In genomic region chr13:4233536-4234172, GRCm38 (mm10) we compare ENCODE assay signal across 17 mouse cellular contexts. TPM values are rescaled to one million over a fixed set of nuclear protein-coding genes. Genes with fewer than 3 reads are reported as not detected.
A peak's percentile ranks its signal among the peaks of the same experiment; 100 is the strongest.
DNase-seq lines count a peak whose midpoint lies in the region; ATAC-seq and TF ChIP-seq lines count a peak whose summit lies in the region.
"Had no signal": no experiment of that assay in that cellular context is flagged by ENCODE, and none has a peak within 500 bp of the region (broad histone marks: within the 10 kb centered on the region; RNA-seq: fewer than 3 reads in every experiment).

No protein-coding gene starts in this region.

- peak overlapping the region; percentile 41; the same call in 1 of the 2 replicates for H3K4me2 ChIP-seq in liver, postnatal 0 days (ENCODE audit: low read depth, low read length)
- 0 out of 2 replicates have a peak overlapping the region, but pooled peaks have one; percentile 5 for H3K4me2 ChIP-seq in stomach, postnatal 0 days (replicated peaks; ENCODE audit: low read depth)
- H3K4me2 ChIP-seq: midbrain, embryonic 13.5 days; neural tube, embryonic 12.5 days had no signal

- H3K9ac ChIP-seq in liver, postnatal 0 days (replicated peaks) = no peak overlapping the region
- no peak overlapping the region for H3K9ac ChIP-seq in stomach, postnatal 0 days (ENCODE audit: low read length)
- H3K9ac ChIP-seq: midbrain, embryonic 13.5 days; neural tube, embryonic 12.5 days had no signal

- peak; percentile 100 for ATAC-seq in liver, postnatal 0 days
- peak; percentile 99 for ATAC-seq in stomach, postnatal 0 days (ENCODE audit: low FRiP score, low TSS enrichment)
- ATAC-seq in megakaryocyte-erythroid progenitor cell, adult 5-6 weeks (replicated peaks; ENCODE audit: low FRiP score, low TSS enrichment, poor library complexity, severe bottlenecking) = no peak
- ATAC-seq: hindbrain, postnatal 0 days; midbrain, embryonic 13.5 days had no signal

- TF ChIP-seq CTCF in liver, postnatal 0 days (IDR thresholded peaks at IDR 0.05; ENCODE audit: low read depth) = no peak
- TF ChIP-seq CTCF in stomach, postnatal 0 days (IDR thresholded peaks at IDR 0.05; ENCODE audit: low read depth) = no peak

- H3K9me3 ChIP-seq in liver, postnatal 0 days (ENCODE audit: low read length) = no peaks in the 10 kb centered on the region
- H3K9me3 ChIP-seq in stomach, postnatal 0 days (ENCODE audit: control insufficient read depth, low read length) = no peaks in the 10 kb centered on the region
- H3K9me3 ChIP-seq: G1E; midbrain, embryonic 13.5 days; neural tube, embryonic 12.5 days had no signal

- 46% methylated on average over 3 of the region's 3 CpGs for WGBS in liver, postnatal 0 days (ENCODE audit: insufficient replicate concordance)
- 37% methylated on average over 3 of the region's 3 CpGs for WGBS in stomach, postnatal 0 days

- peak overlapping the region; percentile 25; the same call in 1 of the 2 replicates for H3K4me3 ChIP-seq in liver, postnatal 0 days (ENCODE audit: low read depth, low read length)
- H3K4me3 ChIP-seq in stomach, postnatal 0 days (ENCODE audit: low read depth, low read length) = no peak overlapping the region; the same call in 1 of the 2 replicates
- H3K4me3 ChIP-seq: midbrain, embryonic 13.5 days; neural tube, embryonic 12.5 days had no signal

- no peaks in the 10 kb centered on the region for H3K27me3 ChIP-seq in liver, postnatal 0 days (ENCODE audit: insufficient read depth, low read length)
- H3K27me3 ChIP-seq in stomach, postnatal 0 days (ENCODE audit: control insufficient read depth, insufficient read depth, low read length) = no peaks in the 10 kb centered on the region
- H3K27me3 ChIP-seq: midbrain, embryonic 13.5 days; neural tube, embryonic 12.5 days had no signal

- DNase-seq in urinary bladder, adult 18-20 months (ENCODE audit: low spot score in 2 of 2) = peak; percentile 13 to 20
- DNase-seq in urinary bladder, postnatal 4 days (ENCODE audit: low spot score in 2 of 2) = no peak
- peak; percentile 76 for DNase-seq in kidney, postnatal 14 days
- DNase-seq in liver, postnatal 0 days = peak; percentile 19
- peak; percentile 68 for DNase-seq in stomach, postnatal 0 days (ENCODE audit: low spot score)
- DNase-seq in cerebellum, postnatal 25 days = no peak
- DNase-seq in layer of hippocampus, adult 8-10 months (ENCODE audit: low spot score in 2 of 2) = no peak
- DNase-seq: B cell, adult 2 months; cerebellum, adult 11 months; retina, postnatal 1 day; thymus, postnatal 14 days had no signal

- TF ChIP-seq EP300 in liver, postnatal 0 days (IDR thresholded peaks at IDR 0.05; ENCODE audit: low read depth) = no peak
- TF ChIP-seq EP300 in stomach, postnatal 0 days (optimal IDR thresholded peaks at IDR 0.05) = no peak

- H3K36me3 ChIP-seq in liver, postnatal 0 days (replicated peaks; ENCODE audit: insufficient read depth, low read length) = no peaks in the 10 kb centered on the region
- no peaks in the 10 kb centered on the region for H3K36me3 ChIP-seq in stomach, postnatal 0 days (ENCODE audit: control insufficient read depth, insufficient read depth, low read length)
- H3K36me3 ChIP-seq: G1E; midbrain, embryonic 13.5 days; neural tube, embryonic 12.5 days had no signal

- H3K4me1 ChIP-seq in liver, postnatal 0 days (ENCODE audit: insufficient read depth) = peaks cover 5% of the 10 kb centered on the region; the same call in 1 of the 2 replicates
- no peaks in the 10 kb centered on the region for H3K4me1 ChIP-seq in stomach, postnatal 0 days (replicated peaks; ENCODE audit: control insufficient read depth, insufficient read depth)
- H3K4me1 ChIP-seq: midbrain, embryonic 13.5 days; neural tube, embryonic 12.5 days had no signal

- H3K27ac ChIP-seq in liver, postnatal 0 days (ENCODE audit: low read depth) = no peak overlapping the region
- H3K27ac ChIP-seq in stomach, postnatal 0 days (replicated peaks) = no peak overlapping the region
- H3K27ac ChIP-seq: hindbrain, postnatal 0 days; midbrain, embryonic 13.5 days; neural tube, embryonic 12.5 days had no signal

RNA-seq across cellular contexts. Expression of gene Akr1c19, which starts 5.2 kb away (rescaled TPM):
- polyA plus RNA-seq in liver, postnatal 0 days (2015; fragmentation: Nextera tagmentation; extraction: Ambion mirVana) = 13.1 and 15.9 TPM in 2 replicates
- 65.8 and 72.8 TPM in 2 replicates for polyA plus RNA-seq in stomach, postnatal 0 days (2015; fragmentation: Nextera tagmentation; extraction: Ambion mirVana)
- not detected for total RNA-seq in layer of hippocampus, adult 8-10 months (2022)
- not detected in 2 replicates for total RNA-seq in megakaryocyte-erythroid progenitor cell, adult 5-6 weeks (2014; fragmentation: Nextera tagmentation)
- total RNA-seq in megakaryocyte-erythroid progenitor cell, adult 5-6 weeks (2017) = not detected in 2 replicates
- total RNA-seq: granulocyte monocyte progenitor cell, adult 5-6 weeks had no signal
- polyA plus RNA-seq: G1E had no signal

RNA-seq across cellular contexts. Expression of gene Akr1c13, which starts 42.7 kb away (rescaled TPM):
- polyA plus RNA-seq in liver, postnatal 0 days (2015; fragmentation: Nextera tagmentation; extraction: Ambion mirVana) = 42.7 and 54.1 TPM in 2 replicates
- polyA plus RNA-seq in stomach, postnatal 0 days (2015; fragmentation: Nextera tagmentation; extraction: Ambion mirVana) = 98.4 and 105 TPM in 2 replicates
- 1 to 10 TPM in 2 of 4 experiments, not detected in 2; 1.7 to 2.9 TPM for total RNA-seq in layer of hippocampus, adult 8-10 months (2022)
- 8.3 and 13.6 TPM in 2 replicates for total RNA-seq in megakaryocyte-erythroid progenitor cell, adult 5-6 weeks (2014; fragmentation: Nextera tagmentation)
- 21.0 and 47.9 TPM in 2 replicates for total RNA-seq in megakaryocyte-erythroid progenitor cell, adult 5-6 weeks (2017)

RNA-seq across cellular contexts. Expression of gene Akr1c12, which starts 45.6 kb away (rescaled TPM):
- polyA plus RNA-seq in liver, postnatal 0 days (2015; fragmentation: Nextera tagmentation; extraction: Ambion mirVana) = 30.8 and 36.6 TPM in 2 replicates
- 76.1 and 81.8 TPM in 2 replicates for polyA plus RNA-seq in stomach, postnatal 0 days (2015; fragmentation: Nextera tagmentation; extraction: Ambion mirVana)
- not detected for total RNA-seq in layer of hippocampus, adult 8-10 months (2022)
- 0.59 TPM in 1 of 2 replicates, not detected in the other for total RNA-seq in megakaryocyte-erythroid progenitor cell, adult 5-6 weeks (2014; fragmentation: Nextera tagmentation)
- total RNA-seq in megakaryocyte-erythroid progenitor cell, adult 5-6 weeks (2017) = 0.76 TPM in 1 of 2 replicates, not detected in the other
- total RNA-seq: hindbrain, postnatal 0 days had no signal
- polyA plus RNA-seq: midbrain, embryonic 13.5 days; neural tube, embryonic 12.5 days had no signal

Comparison
In these comparisons a context has a peak if more than half of its experiments do, and no peak if none do; other contexts are left out.
1. DNase-seq: peak in urinary bladder, adult 18-20 months (2 of 2), kidney, postnatal 14 days (single experiment), liver, postnatal 0 days (single experiment) and stomach, postnatal 0 days (single experiment); none in urinary bladder, postnatal 4 days (0 of 2), cerebellum, postnatal 25 days (0 of 2) and layer of hippocampus, adult 8-10 months (0 of 2).